ENCODE assay signal across 28 mouse cellular contexts in genomic region chr14:119789457-119789856, GRCm38 (mm10).
A peak's percentile ranks its signal among the peaks of the same experiment; 100 is the strongest.
DNase-seq lines count a peak whose midpoint lies in the region; ATAC-seq and TF ChIP-seq lines count a peak whose summit lies in the region.
"Had no signal": no experiment of that assay in that cellular context is flagged by ENCODE, and none has a peak within 500 bp of the region (broad histone marks: within the 10 kb centered on the region; RNA-seq: fewer than 3 reads in every experiment).

No protein-coding gene starts in this region.

- ATAC-seq in forebrain, postnatal 0 days = peak; percentile 83
- ATAC-seq: liver, embryonic 12.5 days; Patski had no signal

- H3K4me3 ChIP-seq in forebrain, postnatal 0 days (ENCODE audit: low read depth, low read length) = no peak overlapping the region
- H3K4me3 ChIP-seq: embryonic facial prominence, embryonic 15.5 days; heart, embryonic 15.5 days; hindbrain, embryonic 15.5 days; limb, embryonic 13.5 days; liver, embryonic 12.5 days; midbrain, embryonic 12.5 days; neural tube, embryonic 15.5 days had no signal

- H3K27ac ChIP-seq in forebrain, postnatal 0 days (ENCODE audit: low read depth, low read length) = no peak overlapping the region
- H3K27ac ChIP-seq: embryonic facial prominence, embryonic 15.5 days; heart, embryonic 15.5 days; hindbrain, embryonic 15.5 days; limb, embryonic 13.5 days; liver, embryonic 12.5 days; midbrain, embryonic 12.5 days; neural tube, embryonic 15.5 days; stomach, postnatal 0 days had no signal

- DNase-seq in heart, adult 11 months = peak; percentile 66
- DNase-seq in heart, adult 18-20 months = no peak
- peak; percentile 76 for DNase-seq in forebrain, postnatal 0 days
- DNase-seq in layer of hippocampus, adult 9-11 months = peak; percentile 79
- DNase-seq in adrenal gland, postnatal 25 days = no peak
- no peak for DNase-seq in gastrocnemius, postnatal 10 days
- DNase-seq in kidney, adult 18-20 months = no peak
- DNase-seq: B cell, adult 2 months; cerebellum, adult 9-10 months; gastrocnemius, postnatal 36 days; heart, postnatal 4 days; kidney, adult 8-10 months; kidney, postnatal 10 days; lung, adult 18-20 months; lung, postnatal 10 days; right cerebral cortex, adult 18-20 months; thymus, adult 2 months had no signal

- TF ChIP-seq CTCF in forebrain, postnatal 0 days (IDR thresholded peaks at IDR 0.05; ENCODE audit: low read depth) = no peak

- H3K27me3 ChIP-seq in forebrain, postnatal 0 days (ENCODE audit: insufficient read depth, low read length) = no peaks in the 10 kb centered on the region
- H3K27me3 ChIP-seq: CH12.LX; embryonic facial prominence, embryonic 15.5 days; heart, embryonic 15.5 days; hindbrain, embryonic 15.5 days; limb, embryonic 13.5 days; liver, embryonic 12.5 days; midbrain, embryonic 12.5 days; neural tube, embryonic 15.5 days; Patski had no signal

- no peaks in the 10 kb centered on the region for H3K36me3 ChIP-seq in forebrain, postnatal 0 days (ENCODE audit: insufficient read depth)
- H3K36me3 ChIP-seq: embryonic facial prominence, embryonic 15.5 days; G1E; heart, embryonic 15.5 days; hindbrain, embryonic 15.5 days; limb, embryonic 13.5 days; liver, embryonic 12.5 days; midbrain, embryonic 12.5 days; neural tube, embryonic 15.5 days had no signal

- H3K4me1 ChIP-seq in forebrain, postnatal 0 days (ENCODE audit: insufficient read depth) = no peaks in the 10 kb centered on the region
- H3K4me1 ChIP-seq: embryonic facial prominence, embryonic 15.5 days; heart, embryonic 15.5 days; hindbrain, embryonic 15.5 days; limb, embryonic 13.5 days; liver, embryonic 12.5 days; midbrain, embryonic 12.5 days; neural tube, embryonic 15.5 days had no signal

- 62% methylated on average over 8 of the region's 8 CpGs for WGBS in forebrain, postnatal 0 days

- H3K9ac ChIP-seq in forebrain, postnatal 0 days = no peak overlapping the region
- H3K9ac ChIP-seq: embryonic facial prominence, embryonic 15.5 days; heart, embryonic 15.5 days; hindbrain, embryonic 15.5 days; limb, embryonic 13.5 days; liver, embryonic 12.5 days; midbrain, embryonic 12.5 days; neural tube, embryonic 15.5 days had no signal

- H3K9me3 ChIP-seq in forebrain, postnatal 0 days (ENCODE audit: low read length) = no peaks in the 10 kb centered on the region
- H3K9me3 ChIP-seq: embryonic facial prominence, embryonic 15.5 days; heart, embryonic 15.5 days; hindbrain, embryonic 15.5 days; limb, embryonic 13.5 days; liver, embryonic 12.5 days; midbrain, embryonic 12.5 days; neural tube, embryonic 15.5 days had no signal

- H3K4me2 ChIP-seq in forebrain, postnatal 0 days (ENCODE audit: low read depth) = no peak overlapping the region
- H3K4me2 ChIP-seq: embryonic facial prominence, embryonic 15.5 days; heart, embryonic 15.5 days; hindbrain, embryonic 15.5 days; limb, embryonic 13.5 days; liver, embryonic 12.5 days; midbrain, embryonic 12.5 days; neural tube, embryonic 15.5 days had no signal

Comparison
In these comparisons a context has a peak if more than half of its experiments do, and no peak if none do; other contexts are left out.
1. DNase-seq: peak in heart, adult 11 months (single experiment), forebrain, postnatal 0 days (single experiment) and layer of hippocampus, adult 9-11 months (single experiment); none in heart, adult 18-20 months (0 of 2), adrenal gland, postnatal 25 days (single experiment), gastrocnemius, postnatal 10 days (single experiment) and kidney, adult 18-20 months (single experiment).